Mouse (Mus musculus) liver, embryonic 11.5 days (tissue): ENCODE measurements at regions not wholly inside any gene's neighbourhood (a gene's known extent, or its start where the extent isn't known, plus 50 kb on each side); places are given as distances from the start of the nearest gene placed in this dataset.

Experiments used
- ATAC-seq: fragments of 200-750 bp; cut with Nextera tagmentation; replicated peaks from 2 replicates; pipeline ENCODE4 v1.8.0; 2017; ENCODE audit warnings: moderate number of reproducible peaks, mild to moderate bottlenecking, moderate TSS enrichment, moderate library complexity; ENCODE audit not compliant: low FRiP score
- DNase-seq: peaks from one replicate; pipeline ENCODE4 v3.0.0-alpha.2; 2017; ENCODE audit warnings: low spot score
- H3K27ac ChIP-seq: fragments of 300-500 bp; sonication (generic); 2 replicates; pipeline ENCODE4 v1.5.1; 2014; ENCODE audit warnings: mild to moderate bottlenecking, low read depth, low read length, control low read depth
- H3K27me3 ChIP-seq: fragments of 300-500 bp; sonication (generic); replicated peaks from 2 replicates; pipeline ENCODE4 v1.6.1; 2014; ENCODE audit warnings: low read length, mixed read lengths; ENCODE audit not compliant: control insufficient read depth, insufficient read depth
- H3K36me3 ChIP-seq: fragments of 300-500 bp; sonication (generic); 2 replicates; pipeline ENCODE4 v1.6.1; 2014; ENCODE audit warnings: mild to moderate bottlenecking, low read length, moderate library complexity, mixed read lengths; ENCODE audit not compliant: control insufficient read depth, insufficient read depth
- H3K4me1 ChIP-seq: fragments of 300-500 bp; sonication (generic); replicated peaks from 2 replicates; pipeline ENCODE4 v1.6.1; 2014; ENCODE audit warnings: low read length, mixed read lengths; ENCODE audit not compliant: control insufficient read depth, insufficient read depth
- H3K4me2 ChIP-seq: fragments of 300-500 bp; sonication (generic); 2 replicates; pipeline ENCODE4 v1.6.1; 2014; ENCODE audit warnings: mild to moderate bottlenecking, control low read depth, moderate library complexity
- H3K4me3 ChIP-seq: fragments of 300-500 bp; sonication (generic); 2 replicates; pipeline ENCODE4 v1.5.1; 2014; ENCODE audit warnings: low read depth, low read length, control low read depth
- H3K9ac ChIP-seq: fragments of 300-500 bp; sonication (generic); 2 replicates; pipeline ENCODE4 v1.6.1; 2014; ENCODE audit warnings: low read depth, low read length, control low read depth
- H3K9me3 ChIP-seq: fragments of 300-500 bp; sonication (generic); 2 replicates; pipeline ENCODE4 v1.6.1; 2016; ENCODE audit warnings: low read length, inconsistent platforms, mixed read lengths; ENCODE audit not compliant: control insufficient read depth
- WGBS: fragments of 180-500 bp; shearing (Covaris S2); extraction: QIAGEN DNeasy Blood & Tissue Kit; methylation state at CpG from one replicate; pipeline ENCODE4 v1.1.7; 2014; 5-methylcytosine and 5-hydroxymethylcytosine counted together

GRCm38 (mm10) chr9:46408776-46409175, 89.0 kb upstream of the 4931429L15Rik start:
- H3K27ac ChIP-seq, result no peak overlapping the region
- H3K9me3 ChIP-seq, result no peaks in the 10 kb centered on the region
- no peak overlapping the region for H3K9ac ChIP-seq
- H3K27me3 ChIP-seq, result no peaks in the 10 kb centered on the region
- no peaks in the 10 kb centered on the region for H3K36me3 ChIP-seq
- WGBS, result 65% methylated on average over 10 of the region's 10 CpGs
- ATAC-seq, result no peak
- H3K4me2 ChIP-seq, result no peak overlapping the region
- H3K4me3 ChIP-seq, result no peak overlapping the region
- DNase-seq, result no peak
- no peaks in the 10 kb centered on the region for H3K4me1 ChIP-seq

- no peak overlapping the region for H3K27ac ChIP-seq
- DNase-seq, result no peak
- no peaks in the 10 kb centered on the region for H3K4me1 ChIP-seq
- no peak overlapping the region for H3K9ac ChIP-seq
- 80% methylated on average over 8 of the region's 8 CpGs for WGBS
- H3K4me3 ChIP-seq, result no peak overlapping the region
- no peak overlapping the region for H3K4me2 ChIP-seq
- no peaks in the 10 kb centered on the region for H3K9me3 ChIP-seq
- no peaks in the 10 kb centered on the region for H3K36me3 ChIP-seq
- no peaks in the 10 kb centered on the region for H3K27me3 ChIP-seq
- ATAC-seq, result no peak
Measured at GRCm38 (mm10) chr9:46406606-46407005, 86.8 kb upstream of the 4931429L15Rik start.

GRCm38 (mm10) chr9:46396591-46396990, 76.8 kb upstream of the 4931429L15Rik start:
- Histone ChIP-seq H3K9ac (no peak overlapping the region), H3K27ac (no peak overlapping the region), H3K36me3 (no peaks in the 10 kb centered on the region), H3K9me3 (no peaks in the 10 kb centered on the region), H3K4me3 (no peak overlapping the region), H3K27me3 (peaks cover 15% of the 10 kb centered on the region), H3K4me1 (no peaks in the 10 kb centered on the region), H3K4me2 (no peak overlapping the region)
- WGBS, result 76% methylated on average over 7 of the region's 7 CpGs
- DNase-seq (no peak), ATAC-seq (no peak)

GRCm38 (mm10) chr9:46395156-46395765, 75.5 kb upstream of the 4931429L15Rik start:
- ATAC-seq (no peak), DNase-seq (no peak)
- 53% methylated on average over 14 of the region's 14 CpGs for WGBS
- Histone ChIP-seq H3K4me3 (no peak overlapping the region), H3K9me3 (no peaks in the 10 kb centered on the region), H3K4me2 (no peak overlapping the region), H3K36me3 (no peaks in the 10 kb centered on the region), H3K9ac (no peak overlapping the region), H3K4me1 (no peaks in the 10 kb centered on the region), H3K27me3 (peaks cover 15% of the 10 kb centered on the region), H3K27ac (no peak overlapping the region)

- Histone ChIP-seq H3K4me1 (no peaks in the 10 kb centered on the region; the same call in 1 of the 2 replicates), H3K36me3 (no peaks in the 10 kb centered on the region), H3K4me2 (no peak overlapping the region), H3K9ac (no peak overlapping the region), H3K9me3 (no peaks in the 10 kb centered on the region), H3K27me3 (peaks cover 15% of the 10 kb centered on the region), H3K27ac (no peak overlapping the region), H3K4me3 (no peak overlapping the region)
- WGBS, result 71% methylated on average over 7 of the region's 7 CpGs
- DNase-seq (no peak), ATAC-seq (no peak)
Measured at GRCm38 (mm10) chr9:46394239-46394638, 74.5 kb upstream of the 4931429L15Rik start.

- DNase-seq (peak; percentile 64), ATAC-seq (no peak)
- Histone ChIP-seq H3K27ac (no peak overlapping the region), H3K9me3 (no peaks in the 10 kb centered on the region), H3K4me3 (no peak overlapping the region), H3K27me3 (peaks cover 18% of the 10 kb centered on the region), H3K36me3 (no peaks in the 10 kb centered on the region), H3K9ac (no peak overlapping the region), H3K4me1 (no peaks in the 10 kb centered on the region; the same call in 1 of the 2 replicates), H3K4me2 (no peak overlapping the region)
- WGBS, result 8% methylated on average over 23 of the region's 23 CpGs
Measured at GRCm38 (mm10) chr9:46392641-46393321, 73.0 kb upstream of the 4931429L15Rik start.

GRCm38 (mm10) chr9:46389741-46390140, 70.0 kb upstream of the 4931429L15Rik start:
- Histone ChIP-seq H3K27ac (no peak overlapping the region), H3K27me3 (peaks cover 12% of the 10 kb centered on the region)
- WGBS, result 12% methylated on average over 9 of the region's 9 CpGs

GRCm38 (mm10) chr9:46388677-46389676, 69.2 kb upstream of the 4931429L15Rik start:
- Histone ChIP-seq H3K4me2 (peak overlapping the region; percentile 52), H3K4me1 (no peaks in the 10 kb centered on the region; the same call in 1 of the 2 replicates), H3K27me3 (peaks cover 10% of the 10 kb centered on the region), H3K9me3 (no peaks in the 10 kb centered on the region), H3K4me3 (peak overlapping the region; percentile 21), H3K9ac (peak overlapping the region; percentile 12), H3K36me3 (no peaks in the 10 kb centered on the region), H3K27ac (no peak overlapping the region)
- no peak for ATAC-seq
- 35% methylated on average over 17 of the region's 17 CpGs for WGBS
- DNase-seq, result no peak

More at GRCm38 (mm10) chr9:46389741-46390140, 70.0 kb upstream of the 4931429L15Rik start:
- peak overlapping the region; percentile 52 for H3K4me2 ChIP-seq
- H3K9ac ChIP-seq, result no peak overlapping the region
- no peaks in the 10 kb centered on the region; the same call in 1 of the 2 replicates for H3K4me1 ChIP-seq
- H3K36me3 ChIP-seq, result no peaks in the 10 kb centered on the region
- DNase-seq, result no peak
- no peak for ATAC-seq
- no peaks in the 10 kb centered on the region for H3K9me3 ChIP-seq
- H3K4me3 ChIP-seq, result peak overlapping the region; percentile 21
